Mouse (Mus musculus): Measurements from ENCODE around the gene Dmrtc2.

Gene Dmrtc2

GRCm38 (mm10) chr7:24902630-24903443 is 33.0 kb downstream of the Dmrtc2 start, which contains the start of gene Arhgef1:
Gene Arhgef1, plus strand, starts transcription at chr7:24902912.
- peak; percentile 50 to 73 for DNase-seq

- no peak for DNase-seq
These were observed 33.6 kb downstream of the Dmrtc2 start for GRCm38 (mm10) chr7:24903444-24903825.

- peak; percentile 98 for DNase-seq
These were observed 34.2 kb downstream of the Dmrtc2 start for GRCm38 (mm10) chr7:24904070-24904483.

GRCm38 (mm10) chr7:24904936-24905335 is 35.1 kb downstream of the Dmrtc2 start:
- peak; percentile 66 to 67 for DNase-seq

GRCm38 (mm10) chr7:24906551-24906950 is 36.7 kb downstream of the Dmrtc2 start:
- DNase-seq: no peak

- DNase-seq: no peak
These were observed 37.4 kb downstream of the Dmrtc2 start for GRCm38 (mm10) chr7:24907211-24907748.

- DNase-seq: no peak
These were observed 42.6 kb downstream of the Dmrtc2 start for GRCm38 (mm10) chr7:24912480-24912879.

- no peak for DNase-seq
These were observed 49.0 kb downstream of the Dmrtc2 start for GRCm38 (mm10) chr7:24918763-24919323.

- DNase-seq: no peak
These were observed 49.9 kb downstream of the Dmrtc2 start for GRCm38 (mm10) chr7:24919728-24920127.
